Mouse (Mus musculus): Measurements from ENCODE around the gene 4930486L24Rik. TPM values are rescaled to one million over a fixed set of nuclear protein-coding genes. Genes with fewer than 3 reads are reported as not detected.
"Not testable (repeated sequence)": the region's sequence is repeated elsewhere in the genome, so short reads cannot be mapped to it uniquely, and the experiment has no call there.

4930486L24Rik gene
- 0.12 TPM in 1 of 2 replicates, not detected in the other for polyA plus RNA-seq (2015; fragmentation: Nextera tagmentation; extraction: Ambion mirVana)

- Histone ChIP-seq H3K9me3 (replicated peaks) (no peaks in the 10 kb centered on the region), H3K27me3 (no peaks in the 10 kb centered on the region), H3K4me2 (no peak within 1 kb of the TSS), H3K4me3 (replicated peaks) (no peak within 1 kb of the TSS), H3K9ac (no peak within 1 kb of the TSS), H3K36me3 (no peaks in the 10 kb centered on the region), H3K27ac (no peak within 1 kb of the TSS), H3K4me1 (replicated peaks) (no peaks in the 10 kb centered on the region)
- ATAC-seq (ENCODE audit: low read depth) (no peak), DNase-seq (no peak)
- 52% methylated on average over 1 of the region's 1 CpGs for WGBS (ENCODE audit: insufficient replicate concordance)
These were observed at the start of gene 4930486L24Rik for GRCm38 (mm10) chr13:60864281-60864680. Gene 4930486L24Rik (minus strand): TSS chr13:60864475.

- not testable (repeated sequence) for H3K27me3 ChIP-seq
- WGBS (ENCODE audit: insufficient replicate concordance): 49% methylated on average over 2 of the region's 2 CpGs
These were observed 40.5 kb upstream of the 4930486L24Rik start, which contains the start of gene Tpbpb for GRCm38 (mm10) chr13:60904780-60905179. Gene Tpbpb (minus strand): TSS chr13:60904880.

GRCm38 (mm10) chr13:60897328-60897727 is 33.1 kb upstream of the 4930486L24Rik start, which contains the start of gene Ctla2b:
Gene Ctla2b (minus strand): TSS chr13:60897447.
- H3K4me2 ChIP-seq: no peak within 1 kb of the TSS
- ATAC-seq (ENCODE audit: low read depth) (peak; percentile 86), DNase-seq (peak; percentile 9)
- 12% methylated on average over 3 of the region's 3 CpGs for WGBS (ENCODE audit: insufficient replicate concordance)
- peak within 1 kb of the TSS; percentile 13; the same call in 1 of the 2 replicates for H3K27ac ChIP-seq
- no peaks in the 10 kb centered on the region for H3K4me1 ChIP-seq (replicated peaks)
- no peak within 1 kb of the TSS for H3K4me3 ChIP-seq (replicated peaks)
- H3K36me3 ChIP-seq: no peaks in the 10 kb centered on the region
- no peaks in the 10 kb centered on the region for H3K9me3 ChIP-seq (replicated peaks)
- H3K9ac ChIP-seq: no peak within 1 kb of the TSS
- no peaks in the 10 kb centered on the region for H3K27me3 ChIP-seq

More at GRCm38 (mm10) chr13:60904780-60905179, 40.5 kb upstream of the 4930486L24Rik start, which contains the start of gene Tpbpb:
- H3K4me2 ChIP-seq; H3K9me3 ChIP-seq (replicated peaks); ATAC-seq (ENCODE audit: low read depth); H3K9ac ChIP-seq; H3K4me3 ChIP-seq (replicated peaks); H3K36me3 ChIP-seq; H3K27ac ChIP-seq; H3K4me1 ChIP-seq (replicated peaks); DNase-seq: not testable (repeated sequence)

GRCm38 (mm10) chr13:60896794-60897193 is 32.5 kb upstream of the 4930486L24Rik start, which contains the start of gene Gm49392:
Gene Gm49392 (minus strand): TSS chr13:60896894.
- H3K27ac ChIP-seq: peak within 1 kb of the TSS; percentile 13; the same call in 1 of the 2 replicates
- WGBS (ENCODE audit: insufficient replicate concordance): 75% methylated on average over 8 of the region's 8 CpGs
- not testable (repeated sequence) for H3K36me3 ChIP-seq; H3K9ac ChIP-seq; ATAC-seq (ENCODE audit: low read depth); H3K4me2 ChIP-seq; H3K4me1 ChIP-seq (replicated peaks); H3K4me3 ChIP-seq (replicated peaks); DNase-seq; H3K27me3 ChIP-seq; H3K9me3 ChIP-seq (replicated peaks)

GRCm38 (mm10) chr13:60895406-60896160 is 31.3 kb upstream of the 4930486L24Rik start:
- H3K27me3 ChIP-seq: no peaks in the 10 kb centered on the region
- no peak overlapping the region for H3K27ac ChIP-seq
- no peak overlapping the region for H3K9ac ChIP-seq
- no peak overlapping the region for H3K4me3 ChIP-seq (replicated peaks)
- DNase-seq (no peak), ATAC-seq (ENCODE audit: low read depth) (no peak)
- H3K4me1 ChIP-seq (replicated peaks): no peaks in the 10 kb centered on the region
- H3K4me2 ChIP-seq: no peak overlapping the region
- H3K36me3 ChIP-seq: no peaks in the 10 kb centered on the region
- H3K9me3 ChIP-seq (replicated peaks): no peaks in the 10 kb centered on the region

- no peak for DNase-seq
- ATAC-seq (ENCODE audit: low read depth): no peak
- Histone ChIP-seq H3K27me3 (no peaks in the 10 kb centered on the region), H3K4me2 (no peak overlapping the region), H3K9me3 (replicated peaks) (no peaks in the 10 kb centered on the region), H3K4me3 (replicated peaks) (no peak overlapping the region), H3K36me3 (no peaks in the 10 kb centered on the region), H3K27ac (no peak overlapping the region), H3K9ac (no peak overlapping the region), H3K4me1 (replicated peaks) (no peaks in the 10 kb centered on the region)
- WGBS (ENCODE audit: insufficient replicate concordance): 28% methylated on average over 1 of the region's 1 CpGs
These were observed 28.0 kb upstream of the 4930486L24Rik start for GRCm38 (mm10) chr13:60892301-60892700.

GRCm38 (mm10) chr13:60848241-60849120 is 15.8 kb downstream of the 4930486L24Rik start:
- no peaks in the 10 kb centered on the region for H3K36me3 ChIP-seq
- no peak overlapping the region for H3K4me3 ChIP-seq (replicated peaks)
- whole genome bisulfite sequencing (ENCODE audit: insufficient replicate concordance): 48% methylated on average over 4 of the region's 4 CpGs
- no peaks in the 10 kb centered on the region for H3K4me1 ChIP-seq (replicated peaks)
- no peak overlapping the region for H3K27ac ChIP-seq
- H3K4me2 ChIP-seq: no peak overlapping the region
- DNase-seq (no peak), ATAC-seq (ENCODE audit: low read depth) (no peak)
- no peaks in the 10 kb centered on the region for H3K9me3 ChIP-seq (replicated peaks)
- H3K9ac ChIP-seq: no peak overlapping the region
- H3K27me3 ChIP-seq: no peaks in the 10 kb centered on the region

GRCm38 (mm10) chr13:60843153-60843552 is 21.1 kb downstream of the 4930486L24Rik start:
- no peaks in the 10 kb centered on the region for H3K4me1 ChIP-seq (replicated peaks)
- no peaks in the 10 kb centered on the region for H3K9me3 ChIP-seq (replicated peaks)
- no peak overlapping the region for H3K4me2 ChIP-seq
- H3K27me3 ChIP-seq: no peaks in the 10 kb centered on the region
- no peak overlapping the region for H3K9ac ChIP-seq
- no peak overlapping the region for H3K27ac ChIP-seq
- H3K4me3 ChIP-seq (replicated peaks): no peak overlapping the region
- ATAC-seq (ENCODE audit: low read depth) (no peak), DNase-seq (no peak)
- H3K36me3 ChIP-seq: no peaks in the 10 kb centered on the region
- 66% methylated on average over 8 of the region's 8 CpGs for WGBS (ENCODE audit: insufficient replicate concordance)

GRCm38 (mm10) chr13:60842703-60843102 is 21.6 kb downstream of the 4930486L24Rik start:
- WGBS (ENCODE audit: insufficient replicate concordance): 62% methylated on average over 6 of the region's 6 CpGs
- Histone ChIP-seq H3K4me1 (replicated peaks) (no peaks in the 10 kb centered on the region), H3K27me3 (no peaks in the 10 kb centered on the region), H3K9me3 (replicated peaks) (no peaks in the 10 kb centered on the region), H3K9ac (no peak overlapping the region), H3K4me3 (replicated peaks) (no peak overlapping the region), H3K4me2 (no peak overlapping the region), H3K36me3 (no peaks in the 10 kb centered on the region), H3K27ac (no peak overlapping the region)
- DNase-seq (no peak), ATAC-seq (ENCODE audit: low read depth) (no peak)

- no peaks in the 10 kb centered on the region for H3K36me3 ChIP-seq
- DNase-seq (no peak), ATAC-seq (ENCODE audit: low read depth) (no peak)
- H3K27me3 ChIP-seq: no peaks in the 10 kb centered on the region
- no peak overlapping the region for H3K4me2 ChIP-seq
- H3K9ac ChIP-seq: no peak overlapping the region
- H3K4me1 ChIP-seq (replicated peaks): no peaks in the 10 kb centered on the region
- H3K27ac ChIP-seq: no peak overlapping the region
- no peak overlapping the region for H3K4me3 ChIP-seq (replicated peaks)
- 44% methylated on average over 2 of the region's 2 CpGs for WGBS (ENCODE audit: insufficient replicate concordance)
- H3K9me3 ChIP-seq (replicated peaks): no peaks in the 10 kb centered on the region
These were observed 24.8 kb downstream of the 4930486L24Rik start for GRCm38 (mm10) chr13:60839353-60839902.

GRCm38 (mm10) chr13:60826052-60826451 is 38.2 kb downstream of the 4930486L24Rik start:
- Histone ChIP-seq H3K9me3 (replicated peaks) (no peaks in the 10 kb centered on the region), H3K27ac (no peak overlapping the region), H3K4me2 (no peak overlapping the region), H3K9ac (no peak overlapping the region), H3K4me3 (replicated peaks) (no peak overlapping the region), H3K36me3 (no peaks in the 10 kb centered on the region), H3K4me1 (replicated peaks) (no peaks in the 10 kb centered on the region), H3K27me3 (no peaks in the 10 kb centered on the region)
- no peak for ATAC-seq (ENCODE audit: low read depth)
- WGBS (ENCODE audit: insufficient replicate concordance): 34% methylated on average over 3 of the region's 3 CpGs
- DNase-seq: no peak
